In the genomic region with DNA sequence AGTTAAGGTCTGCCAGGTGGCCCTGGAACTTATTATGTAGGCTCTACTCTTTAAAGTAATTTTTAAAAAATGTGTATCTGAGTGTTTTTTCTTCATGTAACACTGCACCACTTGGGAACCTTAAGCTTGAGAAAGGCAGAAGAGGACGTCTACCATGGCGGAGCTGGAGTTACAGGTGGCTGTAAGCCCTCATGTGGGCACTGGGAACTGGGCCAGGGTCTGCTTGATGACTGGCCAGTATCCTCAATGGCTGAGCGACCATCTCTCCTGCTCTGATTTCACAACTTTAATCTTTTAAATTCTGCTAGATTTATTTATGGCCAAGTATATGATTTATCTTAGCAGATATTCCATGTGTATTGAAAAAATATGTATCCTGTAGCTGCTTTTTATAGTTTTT, we compare ENCODE assay signal across 22 mouse cellular contexts.
A peak's percentile ranks its signal among the peaks of the same experiment; 100 is the strongest.
DNase-seq lines count a peak whose midpoint lies in the region; ATAC-seq and TF ChIP-seq lines count a peak whose summit lies in the region.
"Had no signal": no experiment of that assay in that cellular context is flagged by ENCODE, and none has a peak within 500 bp of the region (broad histone marks: within the 10 kb centered on the region; RNA-seq: fewer than 3 reads in every experiment).

No protein-coding gene starts in this region.

- WGBS in hindbrain, postnatal 0 days = 56% methylated on average over 3 of the region's 3 CpGs
- 92% methylated on average over 3 of the region's 3 CpGs for WGBS in hindbrain, embryonic 10.5 days
- 81% methylated on average over 3 of the region's 3 CpGs for WGBS in midbrain, postnatal 0 days
- WGBS in midbrain, embryonic 13.5 days = 91% methylated on average over 3 of the region's 3 CpGs

- H3K9ac ChIP-seq in hindbrain, postnatal 0 days (replicated peaks; ENCODE audit: low read length) = no peak overlapping the region
- H3K9ac ChIP-seq in midbrain, postnatal 0 days (replicated peaks; ENCODE audit: low read length, poor library complexity, severe bottlenecking) = no peak overlapping the region
- H3K9ac ChIP-seq in midbrain, embryonic 13.5 days (replicated peaks) = no peak overlapping the region
- H3K9ac ChIP-seq: embryonic facial prominence, embryonic 13.5 days; embryonic facial prominence, embryonic 15.5 days; forebrain, embryonic 12.5 days had no signal

- no peak for ATAC-seq in hindbrain, postnatal 0 days
- no peak for ATAC-seq in midbrain, postnatal 0 days (ENCODE audit: low FRiP score)
- no peak for ATAC-seq in midbrain, embryonic 13.5 days
- ATAC-seq: activated CD4-positive, CD25-positive, alpha-beta regulatory T cell, adult 4 months; CD4-positive, CD25-positive, alpha-beta regulatory T cell, adult 4 months; Patski had no signal

- peaks cover 24% of the 10 kb centered on the region for H3K36me3 ChIP-seq in hindbrain, postnatal 0 days (ENCODE audit: insufficient read depth, low read length)
- peaks cover 71% of the 10 kb centered on the region for H3K36me3 ChIP-seq in hindbrain, embryonic 10.5 days
- peaks cover 32% of the 10 kb centered on the region for H3K36me3 ChIP-seq in midbrain, postnatal 0 days (ENCODE audit: insufficient read depth, low read length)
- H3K36me3 ChIP-seq in midbrain, embryonic 13.5 days = peaks cover 55% of the 10 kb centered on the region

- no peak overlapping the region for H3K4me3 ChIP-seq in hindbrain, postnatal 0 days (ENCODE audit: low read length)
- no peak overlapping the region for H3K4me3 ChIP-seq in hindbrain, embryonic 10.5 days
- H3K4me3 ChIP-seq in midbrain, postnatal 0 days (ENCODE audit: low read depth, low read length) = no peak overlapping the region
- no peak overlapping the region for H3K4me3 ChIP-seq in midbrain, embryonic 13.5 days (replicated peaks)
- H3K4me3 ChIP-seq: embryonic facial prominence, embryonic 13.5 days; embryonic facial prominence, embryonic 15.5 days; erythroblast, embryonic 14.5 days; forebrain, embryonic 10.5 days; forebrain, embryonic 12.5 days had no signal

- no peak overlapping the region for H3K4me2 ChIP-seq in hindbrain, postnatal 0 days (ENCODE audit: low read depth, low read length)
- H3K4me2 ChIP-seq in midbrain, postnatal 0 days (ENCODE audit: low read depth, low read length, poor library complexity, severe bottlenecking) = no peak overlapping the region
- no peak overlapping the region for H3K4me2 ChIP-seq in midbrain, embryonic 13.5 days (replicated peaks)
- H3K4me2 ChIP-seq: embryonic facial prominence, embryonic 13.5 days; embryonic facial prominence, embryonic 15.5 days; forebrain, embryonic 12.5 days had no signal

- no peaks in the 10 kb centered on the region for H3K4me1 ChIP-seq in hindbrain, postnatal 0 days (ENCODE audit: insufficient read depth, low read length)
- H3K4me1 ChIP-seq in hindbrain, embryonic 10.5 days (replicated peaks) = no peaks in the 10 kb centered on the region
- no peaks in the 10 kb centered on the region for H3K4me1 ChIP-seq in midbrain, postnatal 0 days (ENCODE audit: insufficient read depth, low read length)
- no peaks in the 10 kb centered on the region for H3K4me1 ChIP-seq in midbrain, embryonic 13.5 days (replicated peaks)
- H3K4me1 ChIP-seq: embryonic facial prominence, embryonic 13.5 days; embryonic facial prominence, embryonic 15.5 days; forebrain, embryonic 10.5 days; forebrain, embryonic 12.5 days had no signal

- DNase-seq in cerebellum, postnatal 10 days = peak; percentile 88
- no peak for DNase-seq in cerebellum, adult 11 months
- peak; percentile 28 for DNase-seq in hindbrain, postnatal 0 days (ENCODE audit: low spot score)
- no peak for DNase-seq in hindbrain, embryonic 10.5 days (ENCODE audit: low spot score)
- DNase-seq in midbrain, postnatal 0 days (ENCODE audit: low spot score) = peak; percentile 40
- no peak for DNase-seq in c-Kit-positive CD71-positive TER-119-positive erythroid progenitor cells, embryonic 14.5 days (ENCODE audit: low spot score)
- DNase-seq: adrenal gland, adult 8-10 months; adrenal gland, postnatal 14 days; adrenal gland, postnatal 36 days; B cell, adult 2 months; embryo, embryonic 11 days had no signal

- TF ChIP-seq CTCF in hindbrain, postnatal 0 days (IDR thresholded peaks at IDR 0.05; ENCODE audit: low read depth) = no peak
- no peak for TF ChIP-seq CTCF in midbrain, postnatal 0 days (IDR thresholded peaks at IDR 0.05)

- H3K9me3 ChIP-seq in hindbrain, postnatal 0 days (ENCODE audit: low read length) = no peaks in the 10 kb centered on the region
- H3K9me3 ChIP-seq in hindbrain, embryonic 10.5 days = no peaks in the 10 kb centered on the region
- no peaks in the 10 kb centered on the region for H3K9me3 ChIP-seq in midbrain, postnatal 0 days (ENCODE audit: low read length)
- H3K9me3 ChIP-seq in midbrain, embryonic 13.5 days = no peaks in the 10 kb centered on the region
- H3K9me3 ChIP-seq: embryonic facial prominence, embryonic 13.5 days; embryonic facial prominence, embryonic 15.5 days; forebrain, embryonic 10.5 days; forebrain, embryonic 12.5 days; G1E had no signal

- H3K27me3 ChIP-seq in hindbrain, postnatal 0 days (ENCODE audit: insufficient read depth, low read length) = no peaks in the 10 kb centered on the region
- H3K27me3 ChIP-seq in hindbrain, embryonic 10.5 days (ENCODE audit: insufficient read depth, poor library complexity, severe bottlenecking) = no peaks in the 10 kb centered on the region
- H3K27me3 ChIP-seq in midbrain, postnatal 0 days (ENCODE audit: insufficient read depth, low read length) = no peaks in the 10 kb centered on the region
- H3K27me3 ChIP-seq in midbrain, embryonic 13.5 days = no peaks in the 10 kb centered on the region
- H3K27me3 ChIP-seq: CH12.LX; embryonic facial prominence, embryonic 13.5 days; embryonic facial prominence, embryonic 15.5 days; forebrain, embryonic 12.5 days; Patski had no signal

- H3K27ac ChIP-seq in hindbrain, postnatal 0 days = no peak overlapping the region
- no peak overlapping the region for H3K27ac ChIP-seq in hindbrain, embryonic 10.5 days
- no peak overlapping the region for H3K27ac ChIP-seq in midbrain, postnatal 0 days (ENCODE audit: low read depth, low read length)
- H3K27ac ChIP-seq in midbrain, embryonic 13.5 days = no peak overlapping the region
- H3K27ac ChIP-seq: embryonic facial prominence, embryonic 13.5 days; embryonic facial prominence, embryonic 15.5 days; forebrain, embryonic 10.5 days; forebrain, embryonic 12.5 days had no signal

Comparison
In these comparisons a context has a peak if more than half of its experiments do, and no peak if none do; other contexts are left out.
1. DNase-seq: peak in cerebellum, postnatal 10 days (2 of 2), hindbrain, postnatal 0 days (single experiment) and midbrain, postnatal 0 days (single experiment); none in cerebellum, adult 11 months (single experiment), hindbrain, embryonic 10.5 days (single experiment) and c-Kit-positive CD71-positive TER-119-positive erythroid progenitor cells, embryonic 14.5 days (single experiment).